Mouse (Mus musculus) MEL (cell line): Measurements from ENCODE around the gene Cfdp1.

ENCODE experiments used
- CTCF ChIP-seq, 3 experiments: IDR thresholded peaks in 2 of 3; conservative IDR thresholded peaks in 1 of 3; 2 replicates each; pipeline ENCODE4 v1.5.1; 2011 to 2012; ENCODE audit warnings: low read length in 3 of 3, low read depth in 2 of 3, mild to moderate bottlenecking in 2 of 3, improper control_type of control experiment in 1 of 3, inconsistent platforms in 1 of 3, mixed read lengths in 1 of 3, moderate library complexity in 1 of 3; ENCODE audit not compliant: control insufficient read depth in 1 of 3, insufficient read depth in 1 of 3, poor library complexity in 1 of 3, severe bottlenecking in 1 of 3
- JUND ChIP-seq: IDR thresholded peaks from 2 replicates; pipeline ENCODE4 v1.6.1; 2011; ENCODE audit warnings: low read depth, mild to moderate bottlenecking, improper control_type of control experiment, low read length
- MXI1 ChIP-seq: IDR thresholded peaks from 2 replicates; pipeline ENCODE4 v1.6.1; 2011; ENCODE audit warnings: mild to moderate bottlenecking, low read depth, low read length, improper control_type of control experiment
- MYC ChIP-seq: IDR thresholded peaks from 2 replicates; pipeline ENCODE4 v1.6.1; 2011; ENCODE audit warnings: low read depth, mild to moderate bottlenecking, low read length, improper control_type of control experiment, moderate library complexity
- POLR2A ChIP-seq, 2 experiments: IDR thresholded peaks; 2 replicates each; pipeline ENCODE4 v1.6.1; 2011 to 2012; ENCODE audit warnings: low read length in 2 of 2, mild to moderate bottlenecking in 2 of 2, control low read depth in 1 of 2, improper control_type of control experiment in 1 of 2, low read depth in 1 of 2, moderate library complexity in 1 of 2; ENCODE audit not compliant: control insufficient read depth in 1 of 2, insufficient read depth in 1 of 2, poor library complexity in 1 of 2
- POLR2AphosphoS2 ChIP-seq: IDR thresholded peaks from 2 replicates; pipeline ENCODE4 v1.6.1; 2011; ENCODE audit warnings: low read length, improper control_type of control experiment
- SIN3A ChIP-seq: IDR thresholded peaks from 2 replicates; pipeline ENCODE4 v1.6.1; 2012; ENCODE audit warnings: low read length, improper control_type of control experiment, inconsistent platforms
- ZC3H11A ChIP-seq: IDR thresholded peaks from 2 replicates; pipeline ENCODE4 v1.6.1; 2012; ENCODE audit warnings: low read depth, mild to moderate bottlenecking, inconsistent platforms, low read length, improper control_type of control experiment

DNA sequence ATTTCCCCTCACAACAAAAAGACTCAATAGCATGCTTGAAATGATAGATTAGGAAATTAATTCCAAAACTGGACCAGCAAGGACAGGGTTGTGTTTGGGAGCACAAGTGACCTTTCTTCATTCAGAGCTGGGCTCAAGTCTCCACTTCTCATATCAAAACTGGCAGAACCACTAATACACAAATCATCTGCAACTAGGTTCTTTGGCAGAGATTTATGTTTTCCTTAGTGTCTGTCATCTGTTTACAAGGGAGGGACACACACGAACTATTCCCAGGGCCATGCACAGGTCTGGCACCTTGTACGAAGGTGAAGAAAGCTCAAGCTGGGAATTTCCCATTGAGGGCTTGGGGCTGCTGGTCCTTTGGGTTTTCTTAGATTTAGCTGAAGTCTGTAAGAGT, 71.9 kb downstream of the Cfdp1 start:
- no peak for TF ChIP-seq JUND
- no peak for TF ChIP-seq SIN3A
- TF ChIP-seq POLR2AphosphoS2: no peak
- TF ChIP-seq CTCF (IDR thresholded peaks at IDR 0.05 in 2 of 3, conservative IDR thresholded peaks at IDR 0.05 in 1 of 3; ENCODE audit: control insufficient read depth in 1 of 3, insufficient read depth in 1 of 3, low read depth in 2 of 3, low read length in 3 of 3, poor library complexity in 1 of 3, severe bottlenecking in 1 of 3): no peak
- TF ChIP-seq ZC3H11A: no peak
- no peak for TF ChIP-seq POLR2A (IDR thresholded peaks at IDR 0.05; ENCODE audit: control insufficient read depth in 1 of 2, insufficient read depth in 1 of 2, low read depth in 1 of 2, low read length in 2 of 2, poor library complexity in 1 of 2)
- no peak for TF ChIP-seq MXI1
- no peak for TF ChIP-seq MYC
